Mouse (Mus musculus): ENCODE measurements around the gene Tmem37.

Tmem37 gene

DNA sequence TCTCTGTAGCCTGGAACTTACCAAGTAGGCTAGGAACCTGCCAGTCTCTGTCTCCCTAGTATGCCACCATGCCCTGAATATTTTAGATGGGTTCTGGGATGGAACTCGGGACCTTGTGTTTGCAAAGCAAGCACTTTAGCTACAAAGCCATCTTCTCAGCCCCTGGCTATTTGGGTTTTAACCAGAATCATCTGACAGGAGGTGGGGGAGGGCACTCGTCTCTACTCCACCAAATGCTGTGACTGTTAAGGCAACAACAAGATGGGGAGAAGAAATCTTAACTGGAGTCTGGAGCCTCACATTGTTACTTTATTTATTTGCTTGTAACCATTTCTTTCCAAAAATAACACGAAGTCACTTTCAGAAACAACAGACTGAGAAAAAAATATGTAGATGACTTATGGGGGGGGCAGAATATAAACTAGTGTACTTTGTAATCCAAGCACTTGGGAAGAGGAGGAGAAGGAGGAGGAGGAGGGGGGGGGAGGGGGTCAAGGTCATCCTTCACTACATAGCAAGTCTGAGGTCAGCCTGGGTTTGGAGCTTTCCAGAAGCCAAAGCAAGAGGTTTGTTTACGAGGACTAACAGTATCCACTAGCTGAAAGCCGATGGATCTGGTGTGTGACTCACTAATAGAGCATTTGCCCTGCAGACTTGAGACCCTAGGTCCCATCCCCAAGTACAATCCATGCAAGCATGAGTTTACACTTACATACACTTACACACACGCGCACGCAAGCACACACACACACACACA is 16.0 kb downstream of the Tmem37 start:
- DNase-seq (ENCODE audit: low spot score) = no peak

DNA sequence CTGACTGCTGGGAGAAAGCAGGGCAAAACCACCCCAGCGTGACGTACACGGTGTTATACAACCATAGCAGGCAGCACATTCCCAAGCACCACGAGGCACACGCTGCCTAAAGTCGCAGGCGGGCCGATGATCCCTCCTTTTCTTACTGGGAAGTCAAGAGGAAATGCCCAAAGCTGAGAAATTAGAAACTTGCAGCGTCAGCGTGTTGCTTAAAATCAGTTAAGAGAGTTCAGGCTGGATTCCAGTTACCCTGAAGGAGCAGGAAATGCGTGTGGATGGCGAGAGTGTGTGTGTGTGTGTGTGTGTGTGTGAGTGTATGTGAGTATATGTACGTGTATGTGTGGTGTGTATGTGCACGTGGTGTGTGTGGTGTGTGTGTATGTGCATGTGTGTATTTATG is 16.8 kb downstream of the Tmem37 start:
- no peak for DNase-seq (ENCODE audit: low spot score)

DNA sequence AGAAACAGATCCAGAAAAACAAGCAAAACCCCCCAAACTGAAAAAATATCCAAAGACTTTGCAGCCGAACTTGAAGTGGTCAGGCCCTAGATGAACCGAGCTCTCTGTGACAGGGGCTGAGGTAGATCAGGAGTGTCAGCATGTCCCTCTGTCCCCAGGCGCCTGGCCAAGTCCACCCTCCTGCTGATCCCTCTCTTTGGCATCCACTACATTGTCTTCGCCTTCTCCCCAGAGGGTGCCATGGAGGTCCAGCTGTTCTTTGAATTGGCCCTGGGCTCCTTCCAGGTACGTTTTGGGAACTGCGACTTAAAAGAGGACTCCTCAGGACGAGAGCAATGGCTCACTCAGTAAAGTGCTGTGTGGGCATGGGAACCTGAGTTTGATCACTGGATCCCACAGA is 17.6 kb downstream of the Tmem37 start:
- no peak for DNase-seq (ENCODE audit: low spot score)

DNA sequence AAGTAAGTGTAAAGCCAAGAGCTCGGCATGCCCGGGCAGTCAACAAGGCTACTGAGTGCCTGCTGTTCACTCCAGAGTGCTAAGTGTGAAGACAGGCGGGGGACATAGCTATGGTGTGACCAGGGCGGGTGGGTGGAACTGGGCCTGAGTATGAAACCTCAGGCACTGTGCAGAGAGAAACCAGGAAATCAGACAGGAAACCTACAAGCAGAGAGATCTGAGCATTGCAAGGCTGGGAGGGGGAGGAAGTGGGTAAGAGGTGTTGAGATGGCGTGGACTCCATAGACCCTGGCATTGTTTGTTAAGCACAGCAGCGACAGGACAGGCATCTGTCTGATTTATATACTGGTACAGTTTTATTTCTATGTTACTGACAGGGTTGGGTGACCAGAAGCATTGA is 18.4 kb downstream of the Tmem37 start:
- DNase-seq (ENCODE audit: low spot score) = no peak

DNA sequence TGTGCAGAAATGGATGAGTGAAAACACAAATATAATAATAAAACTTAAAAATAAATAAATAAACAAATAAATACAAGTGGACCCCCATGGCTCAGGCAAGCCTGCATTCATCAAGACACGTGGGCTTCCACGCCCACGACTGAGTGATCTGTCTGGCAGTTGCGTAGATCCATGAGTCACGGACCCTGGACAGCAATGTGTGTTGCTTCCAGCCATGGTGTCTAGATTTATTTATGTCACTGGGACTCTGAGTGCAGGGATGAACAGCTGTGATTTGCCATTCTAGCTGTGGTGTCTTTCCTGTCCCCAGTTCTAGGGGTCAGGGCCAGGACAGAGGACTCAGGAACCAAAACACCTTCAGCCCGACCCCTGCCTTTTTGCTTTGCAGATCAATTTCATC is 18.9 kb downstream of the Tmem37 start:
- DNase-seq (ENCODE audit: low spot score) = no peak

DNA sequence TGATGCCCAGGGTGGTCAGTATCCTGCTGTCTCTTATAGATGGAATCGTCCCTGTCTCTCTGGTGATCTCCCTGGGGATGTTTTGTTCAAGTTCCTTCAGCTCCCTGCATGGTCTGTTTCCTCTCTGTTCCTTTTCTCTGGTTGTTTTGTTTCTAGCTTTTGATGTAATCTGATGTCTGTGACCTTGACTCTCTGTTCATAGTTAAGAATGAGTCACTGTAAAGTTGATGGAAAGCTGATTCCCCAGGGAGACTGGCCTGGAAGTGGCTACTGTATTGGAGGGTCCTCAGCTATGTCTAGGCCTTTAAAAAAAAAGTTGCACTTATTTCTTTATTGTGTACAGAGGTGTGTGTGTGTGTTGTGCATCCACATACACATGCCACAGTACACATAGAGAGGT is 22.8 kb downstream of the Tmem37 start:
- no peak for DNase-seq (ENCODE audit: low spot score)

DNA sequence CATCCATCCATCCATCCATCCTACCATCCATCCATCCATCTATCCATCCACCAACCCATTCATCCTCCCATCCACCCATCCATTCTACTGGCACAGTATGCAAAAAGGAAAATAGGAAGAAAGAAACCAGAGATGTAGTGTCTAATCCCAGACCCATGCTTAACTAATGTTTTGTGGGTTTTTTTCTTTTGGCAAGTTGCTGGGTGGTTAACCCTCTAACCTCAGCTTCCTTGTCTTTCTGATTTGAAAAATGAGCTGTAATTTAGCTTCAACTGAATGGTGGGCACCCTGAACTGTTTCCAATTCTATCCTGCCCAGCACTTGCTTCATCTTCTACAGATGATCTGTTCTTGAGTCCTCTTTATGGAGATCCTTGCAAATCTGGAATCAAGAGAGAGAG is 26.5 kb downstream of the Tmem37 start:
- DNase-seq (ENCODE audit: low spot score) = no peak

- no peak for DNase-seq (ENCODE audit: low spot score)
Measured at GRCm38 (mm10) chr1:120044584-120044983, 29.3 kb downstream of the Tmem37 start.

DNA sequence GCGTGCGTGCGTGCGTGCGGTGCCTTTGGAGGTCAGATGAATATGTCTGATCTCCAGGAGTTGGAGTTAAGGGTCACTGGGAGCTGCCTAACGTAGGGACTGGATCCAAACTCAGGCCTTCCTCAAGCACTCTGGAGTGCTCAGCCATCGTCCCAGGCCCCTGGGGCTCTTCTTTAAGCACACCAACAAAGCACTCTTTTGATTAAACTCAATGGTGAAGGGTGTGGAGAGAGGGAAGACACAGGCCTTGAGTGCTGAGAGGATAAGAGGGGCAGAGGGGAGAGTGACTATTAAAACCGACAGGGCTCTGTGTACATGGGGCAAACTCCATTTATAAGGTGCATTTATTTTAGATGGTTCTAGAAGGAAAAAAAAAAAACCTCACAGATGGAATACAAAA is 31.5 kb downstream of the Tmem37 start:
- no peak for DNase-seq (ENCODE audit: low spot score)

- no peak for DNase-seq (ENCODE audit: low spot score)
Measured at GRCm38 (mm10) chr1:120038594-120038993, 35.3 kb downstream of the Tmem37 start.

DNA sequence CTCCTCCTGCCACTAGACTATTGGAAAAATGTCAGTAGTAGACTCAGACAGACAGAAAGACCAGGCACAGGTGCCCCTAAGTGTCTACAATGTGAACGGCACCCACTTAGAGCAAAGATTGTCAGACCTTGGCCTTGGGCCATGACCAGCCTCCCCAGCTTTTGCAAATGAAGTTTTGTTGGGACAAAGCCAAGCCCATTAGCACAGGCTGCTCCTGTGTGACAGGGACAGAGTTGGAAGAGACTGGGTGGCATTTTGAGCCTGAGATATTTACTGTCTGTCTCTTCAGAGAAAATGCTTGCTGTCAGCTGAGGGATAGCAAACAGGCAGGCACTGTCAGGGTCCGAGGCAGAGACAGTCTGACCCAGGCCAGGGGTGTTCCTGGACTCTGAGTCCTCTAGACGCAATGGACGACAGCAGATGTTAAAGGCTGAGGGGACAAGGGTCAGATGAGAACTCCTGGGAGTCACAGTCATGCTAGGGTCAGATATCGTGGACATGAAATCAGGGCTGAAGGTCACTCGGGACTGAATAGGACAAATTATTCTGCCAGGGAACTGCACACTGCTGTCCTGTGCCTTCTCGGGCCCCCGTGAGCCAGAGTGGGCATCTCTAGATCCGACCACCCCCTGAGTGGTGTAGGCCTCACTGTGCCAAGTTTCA is 36.7 kb downstream of the Tmem37 start:
- DNase-seq (ENCODE audit: low spot score) = no peak

- no peak for DNase-seq (ENCODE audit: low spot score)
Measured at GRCm38 (mm10) chr1:120035456-120036034, 38.3 kb downstream of the Tmem37 start.

DNA sequence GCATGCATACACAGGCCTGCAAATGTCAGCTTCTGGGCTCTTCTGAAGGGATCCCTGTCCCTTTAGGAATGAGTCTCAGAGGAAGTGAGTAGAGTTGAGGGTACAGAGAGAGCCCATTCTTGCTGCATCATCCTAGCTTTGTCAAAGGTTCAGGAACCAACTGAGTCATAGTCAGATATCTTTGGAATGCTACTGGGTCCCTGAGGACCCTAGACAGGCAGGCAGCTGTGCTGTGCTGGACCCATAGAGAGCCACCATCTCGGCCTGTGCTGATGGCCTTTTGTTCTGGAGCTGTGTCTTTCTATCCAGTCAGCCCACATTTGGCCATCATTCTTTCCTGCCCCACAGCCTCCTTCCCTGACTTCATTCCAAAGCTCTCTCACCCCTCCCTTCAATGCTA is 39.1 kb downstream of the Tmem37 start:
- no peak for DNase-seq (ENCODE audit: low spot score)

- DNase-seq (ENCODE audit: low spot score) = no peak
Measured at GRCm38 (mm10) chr1:120033469-120033854, 40.4 kb downstream of the Tmem37 start.

GRCm38 (mm10) chr1:120032804-120033468 is 40.9 kb downstream of the Tmem37 start:
- DNase-seq (ENCODE audit: low spot score) = peak; percentile 47

DNA sequence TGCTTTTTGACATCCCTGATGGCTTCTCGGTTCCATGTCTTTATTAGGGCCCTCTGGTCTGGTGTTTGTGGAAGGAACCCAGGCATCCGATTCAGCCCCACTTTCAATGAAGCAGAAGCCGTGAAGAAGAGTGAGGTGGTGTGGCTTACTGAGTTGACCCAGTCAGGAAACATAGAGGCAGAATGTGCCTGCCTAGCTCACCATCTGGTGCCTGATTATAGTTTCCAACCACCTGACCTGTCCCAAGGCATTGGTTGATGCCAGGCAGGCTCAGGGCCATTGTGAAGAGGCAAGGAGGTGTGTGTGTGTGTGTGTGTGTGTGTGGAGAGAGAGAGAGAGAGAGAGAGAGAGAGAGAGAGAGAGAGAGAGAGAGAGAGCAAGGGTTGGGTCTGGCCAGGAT is 43.4 kb downstream of the Tmem37 start:
- no peak for DNase-seq (ENCODE audit: low spot score)

DNA sequence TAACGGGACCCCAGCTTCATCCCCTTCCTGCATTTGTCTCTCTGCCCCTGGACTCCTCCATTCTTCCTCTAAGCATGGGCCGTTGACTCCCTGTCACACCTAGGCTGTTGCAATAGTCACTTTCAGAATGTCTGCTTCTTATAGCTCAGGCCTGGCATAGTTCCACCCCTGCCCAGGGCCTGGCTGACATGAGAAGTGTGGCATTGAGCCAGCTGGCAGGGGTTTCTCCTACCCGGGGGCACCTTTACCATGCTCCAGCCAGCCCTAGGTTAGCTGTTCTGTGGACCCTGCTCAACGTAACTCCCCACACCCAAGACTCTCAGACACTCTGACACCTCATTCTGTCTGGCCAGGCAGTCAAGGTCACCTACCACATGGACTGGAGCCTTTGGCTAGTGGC is 46.2 kb downstream of the Tmem37 start:
- DNase-seq (ENCODE audit: low spot score) = no peak

DNA sequence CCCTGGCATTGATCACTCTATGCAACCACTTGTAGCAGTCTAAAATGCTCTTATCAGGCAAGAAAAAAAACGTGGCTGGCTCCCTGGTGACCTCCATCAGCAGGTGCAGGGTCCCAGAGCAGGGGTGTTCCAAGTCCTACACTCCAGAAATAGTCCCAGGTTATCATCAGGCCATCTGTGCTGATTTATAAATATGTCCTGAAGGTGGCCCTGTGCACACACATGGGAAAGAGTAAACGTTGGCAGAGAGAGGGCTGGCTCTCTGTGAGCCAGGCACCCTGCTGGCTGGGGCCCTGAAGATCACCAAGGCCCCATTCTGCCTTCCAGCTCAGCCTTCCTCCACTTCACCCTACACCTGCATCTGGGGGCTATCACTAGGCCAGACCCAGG is 48.8 kb downstream of the Tmem37 start:
- no peak for DNase-seq (ENCODE audit: low spot score)

DNA sequence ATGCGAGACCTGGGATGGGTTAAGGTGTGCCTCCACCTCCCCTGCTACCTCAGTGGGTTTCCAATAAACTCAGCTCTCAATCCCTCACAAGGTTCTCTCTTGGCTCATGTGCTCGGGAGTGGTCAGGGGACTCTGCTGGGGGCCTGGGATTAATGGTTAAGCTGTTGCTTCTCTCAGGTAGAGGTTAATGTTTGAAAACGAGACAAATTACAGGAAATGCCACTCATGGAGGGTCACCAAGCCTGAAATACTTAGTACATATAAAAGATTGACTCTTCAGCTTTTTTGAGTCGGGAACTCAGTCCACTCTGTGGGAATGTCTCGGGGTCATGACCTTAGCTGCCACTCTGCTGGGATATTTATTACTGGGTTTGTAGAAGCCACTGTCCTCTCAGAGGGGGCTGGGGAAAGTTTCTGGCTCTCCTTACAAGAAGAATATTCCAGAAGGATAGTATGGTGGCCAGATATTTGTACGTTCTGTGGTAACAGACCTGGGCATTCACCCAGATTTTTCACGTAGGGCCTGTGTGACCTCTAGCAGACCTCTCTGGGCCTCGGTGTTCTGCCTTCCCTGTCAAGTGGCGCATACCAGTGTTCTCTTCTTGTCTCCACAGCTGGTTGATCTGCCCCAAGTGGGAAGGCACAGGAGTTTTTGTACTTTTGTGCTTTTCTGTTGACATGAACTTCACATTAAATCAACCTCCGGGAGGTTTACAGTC is 49.4 kb downstream of the Tmem37 start:
- no peak for DNase-seq (ENCODE audit: low spot score)

GRCm38 (mm10) chr1:120021951-120022350 is 51.9 kb downstream of the Tmem37 start:
- no peak for DNase-seq (ENCODE audit: low spot score)

GRCm38 (mm10) chr1:120020322-120020897 is 53.5 kb downstream of the Tmem37 start:
- DNase-seq (ENCODE audit: low spot score) = no peak

GRCm38 (mm10) chr1:120019428-120019827 is 54.4 kb downstream of the Tmem37 start:
- DNase-seq (ENCODE audit: low spot score) = no peak
